Mouse (Mus musculus) cortical plate, adult 2 months (tissue): ENCODE measurements around the gene St14.

ENCODE experiments used
- CTCF ChIP-seq: fragments of 200-500 bp; IDR thresholded peaks from 2 replicates; pipeline ENCODE4 v1.5.1; 2011; ENCODE audit warnings: mild to moderate bottlenecking, control low read depth, low read length; ENCODE audit not compliant: insufficient read depth; ENCODE audit errors: extremely low read depth
- POLR2A ChIP-seq: fragments of 200-500 bp; IDR thresholded peaks from 2 replicates; pipeline ENCODE4 v1.6.1; 2011; ENCODE audit warnings: mild to moderate bottlenecking, low read length, control low read depth; ENCODE audit not compliant: insufficient read depth; ENCODE audit errors: extremely low read depth

DNA sequence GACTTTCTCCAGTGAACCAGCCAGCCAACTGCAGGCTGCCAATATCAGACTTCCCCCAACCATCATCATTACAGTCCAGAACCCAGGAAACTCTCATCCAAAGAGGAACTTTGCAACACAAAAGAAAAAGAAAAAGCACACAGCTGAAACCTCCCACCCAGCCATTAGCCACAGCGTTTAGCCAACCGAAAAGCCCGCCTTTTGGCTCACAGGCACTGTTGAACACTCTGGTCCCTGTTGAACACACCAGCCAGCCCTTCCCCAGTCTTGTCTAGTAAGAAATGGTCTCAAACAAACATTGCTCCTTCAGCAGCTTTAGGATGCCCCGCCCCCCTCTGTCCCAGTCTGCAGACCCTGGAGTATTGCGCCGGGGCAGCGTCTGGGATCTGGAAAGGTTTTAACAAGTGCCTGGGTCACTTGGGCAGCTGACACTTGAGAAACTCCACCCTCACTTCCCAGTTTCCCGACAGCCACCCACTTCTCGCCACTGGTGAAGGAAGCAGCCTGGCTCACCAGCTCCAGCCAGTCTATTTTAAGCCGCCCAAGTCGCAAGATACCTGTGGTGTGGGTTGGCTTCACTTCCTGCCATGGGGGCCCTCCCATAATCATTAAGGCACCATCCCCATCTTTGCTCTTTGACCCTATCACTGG lies 11.6 kb downstream of the St14 start:
- TF ChIP-seq CTCF (no peak), POLR2A (no peak)
